Mouse (Mus musculus) right cerebral cortex, postnatal 36 days (tissue): ENCODE data around the gene Hk1.
A peak's percentile ranks its signal among the peaks of the same experiment; 100 is the strongest.
"Not testable (repeated sequence)": the region's sequence is repeated elsewhere in the genome, so short reads cannot be mapped to it uniquely, and the experiment has no call there.

Experiments
- DNase-seq, 2 experiments: peaks; one replicate each; pipeline ENCODE4 v3.0.0; 2022; ENCODE audit warnings: low spot score in 2 of 2, mixed read lengths in 1 of 2

Gene Hk1

GRCm38 (mm10) chr10:62340991-62341390, 38.7 kb downstream of the Hk1 start:
- DNase-seq = no peak

DNA sequence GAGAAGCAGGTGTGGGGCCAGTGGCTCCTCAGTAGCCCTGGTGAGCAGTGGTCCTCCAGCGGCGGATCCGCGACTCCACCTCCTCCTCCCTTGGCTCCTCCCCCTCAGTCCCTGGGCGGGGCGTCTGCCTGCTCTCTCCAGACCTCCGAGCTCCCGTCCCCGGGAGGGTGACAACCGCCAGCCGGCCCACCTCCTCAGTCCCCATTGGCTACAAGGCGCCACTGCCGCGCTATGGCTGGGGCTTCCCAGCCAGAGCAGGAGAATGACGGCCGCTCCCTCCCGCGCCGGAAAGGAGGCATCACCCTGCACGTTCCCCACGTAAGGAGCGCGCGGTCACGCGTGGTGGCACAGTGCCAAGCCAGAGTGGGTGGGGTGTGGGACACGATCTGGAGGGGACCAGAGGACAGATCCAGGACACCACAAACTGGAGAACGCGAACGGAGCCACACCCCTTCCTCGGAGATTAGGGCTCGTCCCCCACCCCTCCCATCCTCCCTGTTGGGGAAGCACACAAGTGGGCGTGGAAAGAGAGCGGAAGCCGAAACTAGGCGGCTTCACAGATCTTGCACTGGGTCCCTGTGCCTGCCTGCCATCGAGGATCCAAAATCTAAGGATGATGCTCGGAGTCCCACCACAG, 39.5 kb downstream of the Hk1 start:
- peak; percentile 97 to 98 for DNase-seq

DNA sequence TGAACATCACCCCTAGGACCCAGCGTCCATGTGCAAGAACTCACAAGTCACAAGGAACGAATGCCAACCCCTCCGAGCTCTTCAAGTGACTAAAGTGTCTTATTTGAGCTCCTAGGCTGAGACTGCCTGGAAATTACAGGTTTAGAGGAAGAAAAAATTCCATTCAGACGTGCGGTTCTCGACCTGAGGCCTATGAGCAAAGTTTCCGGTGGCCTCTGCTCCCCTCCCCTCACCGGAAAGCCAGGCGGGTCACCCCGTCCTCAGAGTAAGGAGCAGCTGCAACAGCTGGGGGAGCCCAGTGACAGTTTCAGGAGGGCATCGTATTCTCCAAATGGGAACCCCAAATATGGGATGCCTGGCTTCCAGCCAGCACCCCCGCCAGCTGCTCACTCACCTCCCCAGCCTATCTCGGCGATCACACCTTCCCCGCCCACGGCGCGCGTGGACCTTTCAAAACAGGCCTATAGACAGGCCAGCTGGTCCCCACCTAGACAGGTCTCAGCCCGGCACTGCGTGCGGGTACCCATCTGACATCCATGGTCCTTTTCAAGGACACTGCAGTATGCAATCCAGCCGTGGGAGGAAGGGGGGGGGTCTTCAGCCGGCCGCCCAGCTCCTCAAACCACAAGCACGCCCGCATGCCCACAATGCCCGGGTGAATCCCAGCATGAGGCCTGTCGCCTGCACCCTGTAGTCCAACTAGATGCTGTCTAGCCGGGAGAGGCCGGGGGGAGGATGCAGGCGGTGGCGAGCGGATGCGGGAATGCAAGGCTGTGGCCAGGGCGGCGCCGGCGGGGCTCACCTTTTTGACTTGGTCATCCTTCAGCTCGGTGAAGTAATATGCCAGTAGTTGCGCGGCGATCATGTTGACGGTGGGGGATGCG, 40.3 kb downstream of the Hk1 start:
- peak; percentile 54 to 69 for DNase-seq

DNA sequence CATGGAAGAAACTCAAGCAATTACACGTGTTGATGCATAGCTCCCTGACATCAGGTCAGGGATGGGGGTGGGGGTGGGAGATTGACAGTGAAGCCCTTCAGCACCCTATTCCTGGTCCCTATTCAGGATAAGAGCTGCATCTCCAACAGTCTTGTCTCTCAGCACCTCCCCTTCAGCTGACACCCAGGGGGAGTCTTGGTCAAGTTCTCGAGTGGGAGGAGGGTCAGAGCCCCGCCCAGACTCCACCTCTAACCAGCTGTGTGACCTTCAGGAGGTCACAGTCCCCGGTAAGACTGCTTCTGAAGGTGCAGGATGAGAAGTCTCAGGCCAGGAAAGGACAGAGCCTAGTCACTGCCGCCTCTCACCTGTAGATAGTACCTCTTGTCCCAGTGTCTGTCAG, 41.1 kb downstream of the Hk1 start:
- DNase-seq = no peak

GRCm38 (mm10) chr10:62338176-62338575, 41.5 kb downstream of the Hk1 start:
- no peak for DNase-seq

DNA sequence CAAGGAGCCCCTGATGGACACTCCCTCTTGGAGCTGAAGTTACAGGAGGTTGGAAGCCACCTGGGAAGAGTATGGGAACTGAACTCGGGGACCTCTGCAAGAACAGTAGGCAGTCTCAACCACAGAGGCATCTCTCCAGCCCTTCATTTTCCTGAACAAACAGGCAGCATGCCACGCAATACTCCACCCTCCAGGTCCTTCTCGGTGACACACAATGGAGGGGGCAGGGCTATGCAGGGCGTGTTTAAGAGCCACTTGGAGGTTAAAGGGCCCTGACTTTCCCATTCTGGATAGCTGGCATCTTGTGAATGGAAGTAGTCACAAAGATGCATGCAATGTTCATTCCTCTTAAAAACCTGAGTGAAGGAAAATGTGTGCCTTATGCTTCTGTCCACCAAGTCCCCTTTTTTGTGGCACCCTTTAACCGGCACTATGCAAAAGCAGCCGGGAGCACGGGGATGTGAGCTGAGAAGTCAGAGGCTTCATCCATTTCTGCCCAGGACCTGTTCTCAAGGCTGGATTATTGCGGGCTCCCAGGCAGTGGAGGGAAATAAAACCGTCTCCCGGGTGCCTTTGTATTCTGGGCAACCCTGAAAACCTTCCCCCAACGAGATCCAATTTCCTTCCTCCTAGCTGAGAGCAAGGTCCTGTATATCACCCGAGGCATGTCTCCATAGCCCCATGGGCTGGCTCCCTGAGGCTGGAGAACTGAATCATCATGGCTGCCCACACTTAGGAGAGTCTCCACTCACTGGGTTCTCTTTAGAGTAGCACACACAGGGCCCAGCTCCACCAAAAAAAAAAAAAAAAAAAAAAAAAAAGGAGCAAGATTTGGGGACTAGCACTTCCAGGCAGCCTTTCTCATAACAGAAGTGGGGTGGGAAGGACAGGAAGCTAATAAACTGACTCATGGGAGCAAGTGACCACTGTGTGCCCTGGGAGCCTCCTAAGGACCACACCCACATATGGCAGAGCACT, 42.8 kb downstream of the Hk1 start:
- DNase-seq = no peak

DNA sequence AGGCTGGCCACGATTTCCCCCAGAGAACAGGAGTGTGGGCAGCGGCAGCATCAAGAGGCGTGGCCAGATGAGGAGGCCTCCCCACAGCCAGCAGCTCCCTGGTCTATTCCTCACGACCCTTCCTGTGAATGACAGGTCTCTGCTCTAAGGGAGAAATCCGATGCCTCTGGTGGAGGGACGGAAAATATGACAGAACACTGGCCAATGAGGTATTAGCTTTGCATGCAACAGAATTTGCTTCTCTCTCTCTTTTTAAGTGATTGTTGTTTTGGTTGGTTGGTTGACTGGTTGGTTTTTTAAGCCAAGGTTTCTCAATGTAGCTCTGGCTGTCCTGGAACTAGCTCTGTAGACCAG, 44.3 kb downstream of the Hk1 start:
- no peak for DNase-seq

DNA sequence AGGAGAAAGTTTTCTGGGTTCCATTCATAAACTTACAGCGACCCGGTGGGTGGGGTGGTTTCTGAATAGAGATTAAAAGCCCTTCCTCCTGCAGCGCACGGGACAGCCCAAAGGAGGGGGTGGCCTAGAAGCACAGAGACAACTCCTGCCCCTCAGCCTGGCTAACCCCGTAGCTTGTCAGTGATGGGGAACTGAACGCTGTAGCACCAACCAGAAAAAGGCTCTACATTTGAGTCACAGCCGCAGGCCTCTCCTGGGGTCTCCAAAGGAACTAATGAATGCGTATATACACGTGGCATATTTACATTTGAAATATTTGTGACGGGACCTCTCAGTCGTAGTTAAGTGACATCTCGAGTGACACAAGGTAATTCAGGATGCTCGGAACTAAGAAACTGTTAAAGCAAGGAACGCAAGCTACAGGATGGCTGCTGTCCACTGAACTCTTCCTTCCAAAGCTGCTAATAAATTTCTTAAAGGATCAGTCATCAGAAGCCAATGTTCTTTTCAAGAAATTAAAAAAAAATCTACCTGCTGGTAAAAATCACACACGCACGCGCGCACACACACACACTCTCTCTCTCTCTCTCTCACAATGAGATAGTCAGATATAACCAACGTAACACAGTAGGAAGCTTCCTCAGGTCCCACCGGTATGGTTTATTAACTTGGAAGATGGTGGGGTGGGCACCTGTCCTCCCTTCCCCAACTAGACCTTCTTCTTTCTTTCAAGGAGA, 44.9 kb downstream of the Hk1 start:
- DNase-seq = no peak

GRCm38 (mm10) chr10:62333269-62333668, 46.4 kb downstream of the Hk1 start:
- no peak for DNase-seq

- peak in 1 of 2 experiments; percentile 43 for DNase-seq
Measured at GRCm38 (mm10) chr10:62332514-62332913, 47.2 kb downstream of the Hk1 start.

DNA sequence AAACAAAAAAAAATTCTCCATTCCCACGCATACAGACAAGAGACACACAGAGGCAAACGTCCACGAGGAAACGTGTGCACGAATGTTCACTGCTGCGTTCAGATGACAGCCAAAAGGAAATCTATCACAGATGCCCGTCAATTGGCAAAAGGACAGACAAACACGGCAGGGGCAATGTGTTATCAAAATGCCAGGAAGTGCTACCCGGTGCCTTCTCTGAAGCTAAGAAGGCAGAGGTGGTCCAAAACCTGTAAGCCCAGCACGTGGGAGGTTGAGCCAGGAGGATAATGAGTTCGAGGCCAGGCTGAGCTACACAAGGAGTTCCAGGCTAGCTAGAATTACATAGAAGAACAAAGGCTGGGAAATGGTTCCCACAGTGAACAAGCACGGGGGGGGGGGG, 47.9 kb downstream of the Hk1 start:
- no peak for DNase-seq

DNA sequence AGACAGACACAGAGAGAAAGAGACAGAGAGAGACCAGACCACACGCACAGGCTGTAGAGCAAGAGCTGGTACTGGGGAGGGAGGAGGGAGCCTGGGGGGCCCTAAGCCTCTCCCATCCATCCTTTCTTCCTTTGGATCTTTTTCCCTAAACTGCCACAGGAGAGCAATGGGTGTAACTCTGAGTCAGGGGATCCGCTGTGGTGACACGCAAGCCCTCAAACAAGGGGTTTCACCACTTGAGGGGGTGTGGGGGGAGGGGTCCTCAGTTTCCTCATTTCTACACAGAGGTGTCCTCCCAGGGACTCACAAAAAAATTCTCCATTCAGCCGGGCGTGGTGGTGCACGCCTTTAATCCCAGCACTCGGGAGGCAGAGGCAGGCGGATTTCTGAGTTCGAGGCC, 48.4 kb downstream of the Hk1 start:
- DNase-seq = no peak

- DNase-seq = no peak
Measured at GRCm38 (mm10) chr10:62329846-62330245, 49.9 kb downstream of the Hk1 start.

DNA sequence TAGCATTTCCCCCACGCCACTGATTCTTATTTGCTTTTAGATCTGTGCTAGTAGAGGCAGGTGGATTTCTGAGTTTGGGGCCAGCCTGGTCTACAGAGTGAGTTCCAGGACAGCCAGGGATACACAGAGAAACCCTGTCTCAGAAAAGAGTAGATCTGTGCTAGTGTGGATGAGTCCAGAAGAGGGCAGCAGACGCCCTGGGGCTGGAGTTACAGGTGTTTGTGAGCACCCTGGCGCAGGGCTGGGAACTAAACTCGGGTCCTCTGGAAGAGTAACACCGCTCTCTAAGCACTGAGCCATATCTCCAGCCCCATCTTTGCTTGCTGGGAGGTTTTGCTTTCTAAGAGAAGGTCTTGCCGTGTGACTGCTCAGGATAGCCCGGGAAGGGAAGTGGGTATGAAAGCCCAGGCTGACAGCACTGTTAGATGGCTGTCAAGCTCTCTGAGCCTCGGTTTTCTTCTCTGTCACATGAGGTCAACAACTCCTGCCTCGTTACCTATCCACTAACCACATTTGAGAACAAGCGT, 50.8 kb downstream of the Hk1 start:
- DNase-seq = no peak

DNA sequence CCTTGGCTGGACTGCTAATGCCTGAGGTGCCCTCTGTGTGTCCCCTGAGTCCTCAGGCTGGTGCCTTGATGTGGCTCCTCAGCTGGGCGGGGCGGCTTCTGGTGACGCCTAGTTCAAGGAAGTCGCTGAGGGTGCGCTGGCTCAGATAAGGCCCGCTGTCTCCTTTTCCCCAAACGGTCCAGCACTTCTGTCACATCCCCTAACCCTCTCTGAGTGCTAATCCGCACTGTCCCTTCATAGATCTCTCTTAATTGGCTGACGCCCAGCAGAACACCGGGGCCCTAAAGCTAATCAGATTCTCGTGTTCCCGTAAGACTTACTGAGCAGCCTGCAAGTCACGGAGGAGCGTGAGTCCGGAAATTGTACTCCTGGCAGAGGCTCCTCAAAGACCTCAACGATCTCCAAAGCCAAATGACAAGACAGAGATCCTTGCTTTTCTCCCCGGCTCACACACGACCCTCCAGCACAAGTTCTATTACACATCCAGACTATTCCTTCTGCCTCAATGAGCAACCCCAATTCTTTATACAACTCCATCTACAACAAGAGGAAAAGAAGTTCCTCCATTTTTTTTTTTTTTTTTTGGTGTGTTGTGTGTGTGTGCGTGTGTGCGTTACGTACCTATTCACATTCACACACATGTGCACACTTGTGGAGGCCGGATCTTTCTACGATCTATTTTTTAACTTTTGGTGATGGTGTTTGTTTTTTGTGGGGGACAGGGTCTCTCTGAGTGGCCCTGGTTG, 52.0 kb downstream of the Hk1 start:
- no peak for DNase-seq

- no peak for DNase-seq
Measured at GRCm38 (mm10) chr10:62326818-62327571, 52.7 kb downstream of the Hk1 start.

GRCm38 (mm10) chr10:62326002-62326401, 53.7 kb downstream of the Hk1 start:
- no peak for DNase-seq

DNA sequence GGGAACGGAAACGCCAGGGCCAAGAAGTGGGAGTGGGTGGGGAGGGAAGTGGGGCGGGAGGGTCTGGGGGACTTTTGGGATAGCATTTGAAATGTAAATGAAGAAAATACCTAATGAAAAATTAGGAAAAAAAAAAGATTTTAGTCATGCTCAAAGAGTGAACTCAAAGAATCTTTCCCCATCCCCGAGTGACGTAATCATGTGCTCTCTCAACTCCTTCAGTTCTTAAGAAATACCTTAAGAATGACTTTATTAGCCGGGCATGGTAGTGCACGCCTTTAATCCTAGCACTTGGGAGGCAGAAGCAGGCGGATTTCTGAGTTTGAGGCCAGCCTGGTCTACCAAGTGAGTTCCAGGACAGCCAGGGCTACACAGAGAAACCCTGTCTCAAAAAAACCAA, 56.9 kb downstream of the Hk1 start:
- DNase-seq = not testable (repeated sequence)

DNA sequence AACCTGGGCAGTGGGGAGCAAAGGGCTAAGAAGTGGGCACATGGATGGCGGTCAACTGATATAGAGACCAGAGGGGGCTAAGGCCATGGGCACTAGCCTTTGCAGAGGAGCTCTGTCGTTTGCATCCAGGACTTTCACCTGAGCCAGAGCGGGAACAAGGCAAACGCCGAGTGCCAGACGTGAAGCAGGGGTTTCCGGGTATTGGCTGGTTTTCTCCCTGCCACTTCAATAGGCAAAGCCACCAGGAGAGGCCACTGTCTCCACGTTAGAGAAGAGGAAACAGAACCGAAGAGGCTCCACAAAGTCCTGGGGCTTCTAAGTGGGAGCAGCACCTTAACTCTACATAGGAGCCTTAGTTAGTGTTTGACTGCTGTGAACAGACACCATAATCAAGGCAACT, 58.3 kb downstream of the Hk1 start:
- no peak for DNase-seq
